Mouse (Mus musculus) neutrophil, adult 65 days (primary cell): ENCODE data around the gene Mecom. TPM values are rescaled to one million over a fixed set of nuclear protein-coding genes. Genes with fewer than 3 reads are reported as not detected.

ENCODE experiments used
- total RNA-seq: library from RNA; stranded (reverse); gene quantifications from 2 replicates; pipeline ENCODE4 v1.2.4, GENCODE M21; 2023

Gene Mecom
- total RNA-seq = not detected in 2 replicates

DNA sequence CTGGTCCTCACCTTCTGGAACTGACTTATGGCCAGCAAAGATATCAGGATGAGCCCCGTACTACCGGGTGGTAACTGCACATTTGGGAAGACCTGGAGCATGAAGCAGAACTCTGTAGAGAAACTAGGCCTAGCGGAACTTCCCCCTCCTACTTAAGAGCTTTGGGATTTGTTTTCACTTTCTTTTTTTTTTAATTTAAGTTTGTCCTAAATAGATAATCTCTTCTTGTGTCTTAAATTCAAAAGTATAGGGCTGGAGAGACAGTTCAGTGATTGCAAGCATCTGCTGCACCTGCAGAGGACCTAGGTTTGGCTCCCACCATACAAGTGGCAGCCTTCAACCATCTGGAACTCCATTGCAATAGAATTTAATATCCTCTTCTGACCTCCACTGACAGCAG is at the start of gene Mecom:
TSS of gene Mecom (minus strand) at position 101 of the 400 bp plus-strand sequence.

Other genes with a start within 250 kb of the Mecom start
- not detected in 2 replicates for gene Actrt3, start 51.9 kb upstream of the Mecom start, total RNA-seq
- 52.9 and 63.8 TPM in 2 replicates for gene Mynn, start 54.1 kb upstream of the Mecom start, total RNA-seq
- gene Lrriq4, start 96.5 kb upstream of the Mecom start, total RNA-seq = not detected in 2 replicates
- gene Lrrc34, start 99.9 kb upstream of the Mecom start, total RNA-seq = not detected in 2 replicates
- not detected in 2 replicates for gene Lrrc31, start 151.8 kb upstream of the Mecom start, total RNA-seq
- gene Samd7, start 198.3 kb upstream of the Mecom start, total RNA-seq = not detected in 2 replicates
- gene Sec62, start 244.9 kb upstream of the Mecom start, total RNA-seq = 57.9 and 61.0 TPM in 2 replicates